Mouse (Mus musculus): ENCODE measurements around the gene Foxp1.

Gene Foxp1

GRCm38 (mm10) chr6:98946731-98947130 lies 575.8 kb downstream of the Foxp1 start:
- DNase-seq (ENCODE audit: low spot score), result no peak

- DNase-seq (ENCODE audit: low spot score), result no peak
Observed at GRCm38 (mm10) chr6:98945496-98946412, 576.8 kb downstream of the Foxp1 start.

- DNase-seq (ENCODE audit: low spot score), result no peak
Observed at GRCm38 (mm10) chr6:98938348-98938747, 584.2 kb downstream of the Foxp1 start.

GRCm38 (mm10) chr6:98937513-98937912 lies 585.0 kb downstream of the Foxp1 start:
- no peak for DNase-seq (ENCODE audit: low spot score)

DNA sequence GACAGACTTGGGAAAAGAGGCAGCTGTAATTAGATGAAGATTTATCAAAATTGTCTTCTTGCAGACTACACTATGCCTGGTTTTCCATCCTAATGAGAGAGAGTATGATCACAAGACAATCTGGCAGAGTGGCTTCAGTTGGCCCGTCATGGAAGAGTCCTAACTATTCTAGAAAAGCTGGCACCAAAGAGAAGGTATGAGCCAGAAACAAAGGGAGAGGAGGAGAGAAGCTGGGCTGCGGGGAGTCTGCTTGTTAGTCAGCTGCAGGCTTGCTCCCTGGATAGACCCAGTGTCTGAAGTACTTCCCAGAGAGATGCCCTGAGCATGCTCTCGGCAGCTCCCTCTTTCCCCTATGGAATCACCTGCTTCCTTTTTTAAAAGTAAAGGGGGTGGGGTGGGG lies 586.1 kb downstream of the Foxp1 start:
- no peak for DNase-seq (ENCODE audit: low spot score)

DNA sequence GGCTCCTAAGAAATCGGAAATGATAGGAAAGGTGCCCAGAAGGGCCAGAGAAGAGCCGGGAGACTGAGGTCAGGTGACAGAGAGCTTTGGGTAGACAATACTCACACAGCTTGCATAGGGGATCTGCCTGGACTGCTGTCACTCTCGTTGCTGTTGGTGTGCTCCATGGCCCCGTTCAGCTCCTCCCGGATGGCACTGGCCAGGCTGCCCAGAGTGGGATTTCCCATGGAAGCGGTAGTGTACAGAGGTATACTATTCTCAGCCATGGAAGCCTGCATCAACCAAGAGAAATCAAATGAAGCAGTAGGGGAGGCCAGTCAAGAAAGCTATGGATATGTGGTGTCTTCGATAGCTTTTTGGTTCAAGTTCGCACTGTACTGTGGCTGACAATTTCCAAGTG lies 587.4 kb downstream of the Foxp1 start:
- DNase-seq (ENCODE audit: low spot score), result no peak

DNA sequence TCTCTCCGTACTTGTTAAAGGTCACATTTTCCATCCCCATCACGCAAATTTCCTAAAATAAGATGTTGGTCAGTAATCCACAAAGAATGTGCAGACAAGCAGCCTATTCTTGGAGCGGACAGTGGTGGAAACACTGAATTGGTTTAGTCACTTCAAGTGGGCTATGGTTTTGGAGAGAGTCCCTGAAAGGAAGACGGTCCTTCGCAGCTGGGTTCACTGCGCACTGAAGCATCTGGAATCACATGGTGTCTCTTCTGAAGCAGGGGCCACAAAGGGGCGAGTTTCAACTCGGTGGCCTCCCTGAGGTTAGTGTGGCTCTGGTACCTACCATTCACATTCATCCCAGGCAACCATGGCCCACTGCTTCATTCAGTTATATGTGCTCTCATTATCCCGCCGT lies 588.1 kb downstream of the Foxp1 start:
- DNase-seq (ENCODE audit: low spot score), result no peak

GRCm38 (mm10) chr6:98933135-98933724 lies 589.3 kb downstream of the Foxp1 start:
- DNase-seq (ENCODE audit: low spot score), result no peak

- DNase-seq (ENCODE audit: low spot score), result no peak
Observed at GRCm38 (mm10) chr6:98931881-98932540, 590.5 kb downstream of the Foxp1 start.

DNA sequence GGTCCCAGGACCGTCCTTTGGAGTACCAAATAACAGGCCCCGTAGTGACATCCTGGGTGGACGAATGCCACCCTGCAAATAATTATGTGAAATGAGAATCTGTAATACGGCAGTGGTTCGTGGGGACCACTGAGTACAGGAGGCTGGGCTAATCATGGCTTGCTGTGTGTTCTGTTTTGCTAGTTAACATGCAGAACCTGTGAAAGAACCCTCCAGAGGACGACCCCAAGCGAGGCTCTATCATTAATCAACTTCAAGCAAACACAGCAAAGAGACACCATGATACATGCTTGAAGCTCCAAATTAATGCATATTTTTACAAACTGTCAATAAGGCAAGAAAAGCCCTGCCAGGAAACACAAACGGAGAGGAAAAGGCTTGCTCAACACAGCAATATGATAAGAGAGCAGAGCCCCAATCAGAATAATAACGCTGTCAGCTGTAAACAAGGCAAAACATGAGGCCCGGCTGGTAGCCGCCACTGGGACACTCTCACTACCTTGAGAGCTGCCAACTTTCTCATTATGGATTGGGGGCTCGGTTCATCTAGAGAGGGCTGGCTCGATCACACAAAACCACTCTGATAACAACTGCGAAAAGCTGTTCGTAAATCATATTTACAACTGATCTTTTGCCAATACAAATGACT lies 591.7 kb downstream of the Foxp1 start:
- no peak for DNase-seq (ENCODE audit: low spot score)

- no peak for DNase-seq (ENCODE audit: low spot score)
Observed at GRCm38 (mm10) chr6:98928365-98928764, 594.2 kb downstream of the Foxp1 start.

DNA sequence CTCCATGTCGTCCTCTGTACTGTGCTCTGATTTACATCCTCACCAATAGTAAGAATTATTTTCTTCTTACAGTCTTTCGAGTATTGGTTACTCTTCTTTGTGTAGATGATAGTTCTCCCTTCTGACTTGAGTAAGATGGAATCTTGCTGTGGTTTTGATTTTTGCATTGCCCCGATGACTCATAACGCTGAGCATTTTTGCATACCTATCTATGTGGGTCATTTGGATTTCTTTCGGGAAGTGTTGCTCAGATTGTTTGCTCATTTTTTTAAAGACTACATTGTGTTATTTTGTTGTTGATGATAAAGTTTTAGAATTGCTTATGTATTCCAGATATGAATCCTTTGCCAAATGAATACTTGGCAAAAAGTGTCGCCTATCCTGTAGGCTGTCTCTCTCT lies 621.3 kb downstream of the Foxp1 start:
- no peak for DNase-seq (ENCODE audit: low spot score)

DNA sequence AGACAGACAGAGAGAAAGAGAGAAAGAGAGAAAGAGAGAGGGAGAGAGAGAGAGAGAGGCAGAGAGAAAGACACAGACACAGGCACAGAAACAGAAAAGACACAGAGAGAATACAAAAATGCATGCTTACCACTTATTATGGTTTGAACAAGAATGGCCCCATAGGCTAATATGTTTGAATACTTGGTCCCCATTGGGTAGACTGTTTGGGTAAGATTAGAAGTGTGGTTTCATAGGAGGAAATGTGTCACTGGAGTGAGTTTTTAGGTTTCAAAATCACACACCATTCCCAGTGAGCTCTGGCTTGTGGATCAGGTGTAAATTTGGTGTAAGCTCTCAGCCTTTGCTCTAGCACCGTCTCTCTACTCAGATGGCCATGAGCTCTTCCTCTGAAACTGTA lies 644.3 kb downstream of the Foxp1 start:
- no peak for DNase-seq (ENCODE audit: low spot score)

DNA sequence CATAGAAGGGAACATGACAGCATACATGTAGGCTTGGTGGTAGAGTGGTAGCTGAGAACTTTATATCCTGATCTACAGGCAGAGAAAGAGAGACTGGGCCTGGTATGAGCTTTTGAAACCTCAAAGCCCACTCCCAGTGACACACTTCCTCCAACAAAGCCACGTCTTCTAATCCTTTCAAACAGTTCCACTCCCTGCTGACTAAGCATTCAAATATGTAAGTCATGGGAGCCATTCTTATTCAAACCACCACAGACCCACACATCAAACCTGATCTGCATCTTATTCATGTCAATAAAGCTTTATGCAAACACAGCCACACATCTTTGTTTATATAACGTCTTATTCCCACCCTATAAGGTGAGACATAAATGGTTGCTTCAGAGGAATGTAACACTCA lies 646.1 kb downstream of the Foxp1 start:
- no peak for DNase-seq (ENCODE audit: low spot score)

Data from layer of hippocampus, adult 11-12 months (tissue).